Mouse (Mus musculus): ENCODE results near the gene Mrpl33. TPM values are rescaled to one million over a fixed set of nuclear protein-coding genes. Genes with fewer than 3 reads are reported as not detected.

The Mrpl33 gene
- 76.8 and 82.5 TPM in 2 replicates for total RNA-seq (2014; rRNA removed)
- 293 and 315 TPM in 2 replicates for polyA plus RNA-seq (2015; fragmentation: Nextera tagmentation; extraction: Ambion mirVana)

DNA sequence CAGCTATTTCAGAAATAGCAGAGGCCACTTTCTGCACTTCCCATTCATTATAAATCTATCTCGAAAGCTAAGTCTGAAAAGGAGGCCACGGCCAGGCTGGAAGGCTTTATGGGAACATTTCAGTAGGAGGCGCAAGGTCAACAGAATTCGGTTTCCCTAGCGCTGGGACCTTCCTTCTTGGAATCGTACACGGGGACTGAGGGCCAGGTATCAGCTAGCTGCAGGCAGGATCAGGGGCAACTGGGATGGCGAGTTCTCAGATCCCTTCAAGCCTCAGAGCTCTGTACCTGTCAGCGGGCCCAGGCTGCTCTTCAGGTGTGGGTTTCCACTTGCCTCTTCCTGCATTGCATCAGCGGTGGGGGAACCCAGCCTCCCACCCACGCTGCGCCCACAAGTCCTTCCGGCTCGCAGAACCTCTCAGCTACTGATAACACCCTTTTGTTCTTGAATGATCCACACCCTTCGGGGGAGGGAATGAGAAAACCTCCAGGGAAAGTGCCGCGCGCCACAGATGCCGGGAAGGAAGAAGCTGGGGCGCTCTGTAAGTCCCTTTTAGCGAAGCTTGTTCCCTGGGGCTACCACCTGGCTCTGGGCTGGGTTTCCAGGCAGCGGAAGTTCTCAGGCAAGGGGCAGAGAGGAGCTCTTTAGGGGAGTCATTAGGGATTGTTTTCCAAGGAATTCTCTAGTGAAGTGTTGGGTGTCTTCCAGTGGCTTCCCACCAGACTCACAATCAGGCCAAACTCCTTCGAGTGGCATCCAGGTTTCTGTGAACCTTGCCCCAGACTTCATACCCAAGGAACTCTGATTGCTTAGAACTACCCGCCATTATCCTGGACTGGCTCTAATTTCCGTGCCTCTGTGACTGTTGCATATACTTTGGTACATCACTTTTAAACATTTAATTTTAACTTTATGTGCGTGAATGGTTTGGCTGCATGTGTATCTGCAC, at the start of gene Mrpl33:
Mrpl33 (plus strand) TSS at position 455 of the 949 bp plus-strand sequence.
- DNase-seq (ENCODE audit: low spot score) (peak; percentile 65), ATAC-seq (peak; percentile 40; the same call in 1 of the 2 replicates)
- Histone ChIP-seq H3K36me3 (ENCODE audit: insufficient read depth, low read length) (no peaks in the 10 kb centered on the region), H3K9me3 (ENCODE audit: low read length) (no peaks in the 10 kb centered on the region), H3K4me1 (ENCODE audit: insufficient read depth, low read length) (peaks cover 5% of the 10 kb centered on the region), H3K4me3 (ENCODE audit: low read length) (peak within 1 kb of the TSS; percentile 29), H3K27ac (no peak within 1 kb of the TSS), H3K9ac (replicated peaks; ENCODE audit: low read length) (0 out of 2 replicates have a peak within 1 kb of the TSS, but pooled peaks have one; percentile 14), H3K27me3 (ENCODE audit: insufficient read depth, low read length) (no peaks in the 10 kb centered on the region), H3K4me2 (ENCODE audit: low read depth, low read length) (peak within 1 kb of the TSS; percentile 60)
- 10% methylated on average over 26 of the region's 26 CpGs for WGBS
- TF ChIP-seq CTCF (IDR thresholded peaks at IDR 0.05; ENCODE audit: low read depth) = peak; percentile 43

DNA sequence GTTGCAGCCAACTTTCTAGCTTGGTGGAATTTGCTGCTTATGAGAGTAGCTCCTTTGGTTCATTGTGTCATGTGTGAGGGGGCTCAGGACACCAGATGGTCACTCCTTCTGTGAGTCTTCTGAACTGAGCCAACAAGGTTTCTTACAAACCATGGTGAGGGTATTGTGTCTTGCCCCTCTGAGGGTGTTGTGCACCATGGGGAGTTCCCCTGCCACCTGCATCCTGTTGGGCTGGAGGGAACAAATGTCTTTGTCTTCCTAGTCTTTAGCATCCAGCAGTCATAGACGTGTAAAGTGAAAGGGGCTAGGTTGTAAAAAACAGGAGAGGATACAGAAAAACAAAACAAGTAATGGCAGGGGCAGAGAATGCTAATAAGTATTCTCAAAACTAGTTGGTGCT, 37.3 kb upstream of the Mrpl33 start:
- TF ChIP-seq CTCF (IDR thresholded peaks at IDR 0.05; ENCODE audit: low read depth) = no peak
- no peaks in the 10 kb centered on the region for H3K27me3 ChIP-seq (ENCODE audit: insufficient read depth, low read length)
- no peak for ATAC-seq
- no peak overlapping the region for H3K4me2 ChIP-seq (ENCODE audit: low read depth, low read length)
- no peak overlapping the region for H3K4me3 ChIP-seq (ENCODE audit: low read length)
- H3K9me3 ChIP-seq (ENCODE audit: low read length) = no peaks in the 10 kb centered on the region
- peaks cover 13% of the 10 kb centered on the region for H3K36me3 ChIP-seq (ENCODE audit: insufficient read depth, low read length)
- 34% methylated on average over 1 of the region's 1 CpGs for WGBS
- no peak for DNase-seq (ENCODE audit: low spot score)
- no peaks in the 10 kb centered on the region for H3K4me1 ChIP-seq (ENCODE audit: insufficient read depth, low read length)
- no peak overlapping the region for H3K9ac ChIP-seq (replicated peaks; ENCODE audit: low read length)
- H3K27ac ChIP-seq = no peak overlapping the region

DNA sequence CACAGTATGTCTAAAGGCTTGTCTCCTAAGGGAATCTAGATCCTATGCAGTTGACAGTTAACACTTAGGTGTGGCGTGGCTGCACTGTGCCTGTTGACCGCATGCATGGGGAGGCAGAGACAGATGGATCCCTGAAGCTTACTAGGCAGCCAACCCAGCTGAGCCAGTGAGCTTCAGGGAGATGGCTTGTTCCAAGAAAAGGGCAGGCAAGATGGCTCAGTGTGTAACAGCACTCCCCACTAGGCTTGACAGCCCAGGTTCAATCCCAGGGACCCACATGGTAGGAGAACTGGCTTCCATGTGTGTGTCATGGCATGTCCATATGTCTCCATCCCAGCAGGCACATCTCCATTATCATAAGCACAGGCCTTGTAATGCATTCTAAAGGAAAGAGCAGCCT, 36.4 kb upstream of the Mrpl33 start:
- no peaks in the 10 kb centered on the region for H3K9me3 ChIP-seq (ENCODE audit: low read length)
- TF ChIP-seq CTCF (IDR thresholded peaks at IDR 0.05; ENCODE audit: low read depth) = no peak
- no peaks in the 10 kb centered on the region for H3K27me3 ChIP-seq (ENCODE audit: insufficient read depth, low read length)
- H3K27ac ChIP-seq = no peak overlapping the region
- WGBS = 100% methylated on average over 2 of the region's 2 CpGs
- peaks cover 10% of the 10 kb centered on the region for H3K36me3 ChIP-seq (ENCODE audit: insufficient read depth, low read length)
- no peak overlapping the region for H3K9ac ChIP-seq (replicated peaks; ENCODE audit: low read length)
- no peak overlapping the region for H3K4me3 ChIP-seq (ENCODE audit: low read length)
- H3K4me2 ChIP-seq (ENCODE audit: low read depth, low read length) = no peak overlapping the region
- ATAC-seq = no peak
- DNase-seq (ENCODE audit: low spot score) = no peak
- no peaks in the 10 kb centered on the region for H3K4me1 ChIP-seq (ENCODE audit: insufficient read depth, low read length)

DNA sequence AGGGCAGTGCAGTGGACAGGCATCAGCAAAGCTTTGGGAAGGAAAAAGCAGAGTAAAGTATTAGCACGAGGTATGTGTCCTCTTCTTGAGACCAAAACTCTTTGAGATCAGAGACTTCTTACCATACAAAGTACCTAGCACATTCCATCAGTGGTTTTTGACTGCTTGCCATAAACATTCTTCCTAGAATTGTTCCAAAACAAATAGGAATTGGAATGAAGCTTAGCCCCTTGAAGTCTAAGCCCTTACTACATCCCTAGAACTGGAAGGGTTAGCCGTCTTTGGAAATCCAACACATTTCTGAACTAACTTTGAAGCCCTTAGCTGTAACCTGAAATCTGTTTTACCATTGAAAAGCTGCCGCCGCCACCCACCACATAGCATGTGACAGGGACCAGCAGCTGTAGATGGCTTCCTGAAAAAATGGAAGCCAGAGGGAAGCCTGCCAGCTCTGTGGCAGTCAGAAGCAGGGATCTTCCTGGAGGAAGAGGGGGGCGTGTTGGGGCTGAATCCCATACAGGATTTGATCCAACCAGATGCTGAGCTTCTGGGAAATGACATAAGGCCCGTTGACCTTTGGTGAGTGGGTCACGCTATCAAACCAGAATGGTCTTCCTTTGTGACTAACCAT, 34.6 kb upstream of the Mrpl33 start:
- no peak overlapping the region for H3K9ac ChIP-seq (replicated peaks; ENCODE audit: low read length)
- WGBS = 82% methylated on average over 7 of the region's 7 CpGs
- H3K27ac ChIP-seq = no peak overlapping the region
- H3K4me1 ChIP-seq (ENCODE audit: insufficient read depth, low read length) = no peaks in the 10 kb centered on the region
- no peak for TF ChIP-seq CTCF (IDR thresholded peaks at IDR 0.05; ENCODE audit: low read depth)
- H3K27me3 ChIP-seq (ENCODE audit: insufficient read depth, low read length) = no peaks in the 10 kb centered on the region
- no peak overlapping the region for H3K4me2 ChIP-seq (ENCODE audit: low read depth, low read length)
- no peak for ATAC-seq
- no peak for DNase-seq (ENCODE audit: low spot score)
- no peaks in the 10 kb centered on the region for H3K9me3 ChIP-seq (ENCODE audit: low read length)
- 0 out of 2 replicates have a peak, but pooled peaks cover 3% of the 10 kb centered on the region for H3K36me3 ChIP-seq (ENCODE audit: insufficient read depth, low read length)
- no peak overlapping the region for H3K4me3 ChIP-seq (ENCODE audit: low read length)

DNA sequence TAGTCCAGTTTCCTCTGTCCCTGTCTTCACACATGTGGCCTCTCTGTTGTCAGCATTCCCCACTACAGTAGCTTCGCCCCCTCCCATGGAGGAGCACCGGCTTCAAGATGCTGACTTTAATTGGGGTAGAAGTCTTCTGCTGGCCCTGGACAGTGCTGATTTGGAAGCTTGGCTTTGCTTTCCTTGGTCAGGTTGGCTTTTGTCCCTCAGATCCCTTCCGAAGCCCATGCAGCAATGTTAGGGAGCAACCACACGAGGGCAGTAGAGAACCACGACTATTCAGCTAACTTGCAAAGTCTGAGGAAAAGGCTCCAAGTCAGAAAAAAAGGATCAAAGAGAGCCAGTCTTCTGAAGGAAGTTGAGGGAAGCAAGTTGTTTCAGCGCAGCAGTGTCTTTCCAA, 33.2 kb upstream of the Mrpl33 start:
- WGBS = 9% methylated on average over 6 of the region's 6 CpGs

DNA sequence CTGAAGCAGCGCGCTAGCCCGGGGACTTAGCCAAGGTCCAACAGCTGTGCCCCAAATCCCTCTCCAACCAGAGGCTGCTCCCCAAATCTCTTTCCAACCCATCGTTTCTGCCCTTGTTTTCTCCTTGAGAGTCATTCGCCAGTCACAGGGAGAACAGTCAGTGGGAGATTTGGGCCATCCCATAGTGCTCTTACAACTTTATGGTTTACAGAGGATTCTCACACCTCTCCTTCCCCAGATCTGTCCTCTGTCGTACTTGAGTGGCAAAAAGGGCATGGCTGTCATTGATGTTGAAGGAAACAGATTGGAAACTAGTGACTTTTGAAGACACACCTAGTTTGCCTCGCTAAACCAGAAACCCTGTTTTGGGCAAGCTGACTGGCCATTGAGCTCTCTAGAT, 32.8 kb upstream of the Mrpl33 start:
- TF ChIP-seq CTCF (IDR thresholded peaks at IDR 0.05; ENCODE audit: low read depth) = no peak
- ATAC-seq = no peak
- no peak overlapping the region for H3K4me2 ChIP-seq (ENCODE audit: low read depth, low read length)
- no peak overlapping the region for H3K27ac ChIP-seq
- 0 out of 2 replicates have a peak, but pooled peaks cover 3% of the 10 kb centered on the region for H3K36me3 ChIP-seq (ENCODE audit: insufficient read depth, low read length)
- no peaks in the 10 kb centered on the region for H3K9me3 ChIP-seq (ENCODE audit: low read length)
- no peak for DNase-seq (ENCODE audit: low spot score)
- no peaks in the 10 kb centered on the region for H3K4me1 ChIP-seq (ENCODE audit: insufficient read depth, low read length)
- no peaks in the 10 kb centered on the region for H3K27me3 ChIP-seq (ENCODE audit: insufficient read depth, low read length)
- H3K9ac ChIP-seq (replicated peaks; ENCODE audit: low read length) = no peak overlapping the region
- 47% methylated on average over 7 of the region's 7 CpGs for WGBS
- no peak overlapping the region for H3K4me3 ChIP-seq (ENCODE audit: low read length)

More for the DNA sequence above, 33.2 kb upstream of the Mrpl33 start:
- Histone ChIP-seq H3K27me3 (ENCODE audit: insufficient read depth, low read length) (no peaks in the 10 kb centered on the region), H3K9me3 (ENCODE audit: low read length) (no peaks in the 10 kb centered on the region), H3K4me2 (ENCODE audit: low read depth, low read length) (no peak overlapping the region), H3K9ac (replicated peaks; ENCODE audit: low read length) (no peak overlapping the region), H3K4me1 (ENCODE audit: insufficient read depth, low read length) (no peaks in the 10 kb centered on the region), H3K27ac (no peak overlapping the region), H3K36me3 (ENCODE audit: insufficient read depth, low read length) (0 out of 2 replicates have a peak, but pooled peaks cover 3% of the 10 kb centered on the region), H3K4me3 (ENCODE audit: low read length) (no peak overlapping the region)
- DNase-seq (ENCODE audit: low spot score) (peak; percentile 90), ATAC-seq (peak; percentile 49; the same call in 1 of the 2 replicates)
- peak; percentile 97 for TF ChIP-seq CTCF (IDR thresholded peaks at IDR 0.05; ENCODE audit: low read depth)
